ENCODE assay signal across 8 mouse cellular contexts in genomic region chr3:113656940-113657339, GRCm38 (mm10). TPM values are rescaled to one million over a fixed set of nuclear protein-coding genes. Genes with fewer than 3 reads are reported as not detected.
DNase-seq lines count a peak whose midpoint lies in the region; ATAC-seq and TF ChIP-seq lines count a peak whose summit lies in the region.

No protein-coding gene starts in this region.

- no peak for DNase-seq in gastrocnemius, adult 2 months
- DNase-seq in gastrocnemius, postnatal 14 days, result no peak
- peak; percentile 16 to 20 for DNase-seq in cerebellum, postnatal 36 days
- peak; percentile 1 for DNase-seq in lung, postnatal 25 days (ENCODE audit: low spot score)
- peak; percentile 18 for DNase-seq in stomach, postnatal 0 days (ENCODE audit: low spot score)
- DNase-seq in layer of hippocampus, postnatal 25 days (ENCODE audit: extremely low spot score in 1 of 2, low spot score in 1 of 2), result no peak

- TF ChIP-seq CTCF in gastrocnemius, adult 2 months (IDR thresholded peaks at IDR 0.05), result peak; percentile 52
- TF ChIP-seq CTCF in stomach, postnatal 0 days (IDR thresholded peaks at IDR 0.05; ENCODE audit: low read depth), result peak; percentile 72

- H3K9ac ChIP-seq in hindbrain, embryonic 13.5 days, result no peak overlapping the region
- H3K9ac ChIP-seq in stomach, postnatal 0 days (ENCODE audit: low read length), result no peak overlapping the region

- H3K36me3 ChIP-seq in hindbrain, embryonic 13.5 days, result no peaks in the 10 kb centered on the region
- H3K36me3 ChIP-seq in stomach, postnatal 0 days (ENCODE audit: control insufficient read depth, insufficient read depth, low read length), result no peaks in the 10 kb centered on the region

- no peaks in the 10 kb centered on the region for H3K27me3 ChIP-seq in hindbrain, embryonic 13.5 days
- no peaks in the 10 kb centered on the region for H3K27me3 ChIP-seq in stomach, postnatal 0 days (ENCODE audit: control insufficient read depth, insufficient read depth, low read length)

- intact Hi-C loops in gastrocnemius, adult 2 months (cut with DNase I), result no loop called here
- intact Hi-C loops in gastrocnemius, postnatal 14 days (cut with DNase I; ENCODE audit: low total_unique reads), result no loop called here

- H3K4me3 ChIP-seq in gastrocnemius, adult 2 months, result no peak overlapping the region
- no peak overlapping the region for H3K4me3 ChIP-seq in hindbrain, embryonic 13.5 days
- no peak overlapping the region for H3K4me3 ChIP-seq in stomach, postnatal 0 days (ENCODE audit: low read depth, low read length)

- H3K4me2 ChIP-seq in hindbrain, embryonic 13.5 days, result no peak overlapping the region
- no peak overlapping the region for H3K4me2 ChIP-seq in stomach, postnatal 0 days (replicated peaks; ENCODE audit: low read depth)

- H3K27ac ChIP-seq in gastrocnemius, adult 2 months, result no peak overlapping the region
- no peak overlapping the region for H3K27ac ChIP-seq in hindbrain, embryonic 13.5 days
- no peak overlapping the region for H3K27ac ChIP-seq in stomach, postnatal 0 days (replicated peaks)

- WGBS in hindbrain, embryonic 13.5 days, result 72% methylated on average over 2 of the region's 2 CpGs
- 64% methylated on average over 2 of the region's 2 CpGs for WGBS in stomach, postnatal 0 days

- no peak for TF ChIP-seq EP300 in stomach, postnatal 0 days (optimal IDR thresholded peaks at IDR 0.05)

- no peaks in the 10 kb centered on the region for H3K9me3 ChIP-seq in hindbrain, embryonic 13.5 days
- no peaks in the 10 kb centered on the region for H3K9me3 ChIP-seq in stomach, postnatal 0 days (ENCODE audit: control insufficient read depth, low read length)

- H3K4me1 ChIP-seq in hindbrain, embryonic 13.5 days (replicated peaks), result no peaks in the 10 kb centered on the region
- H3K4me1 ChIP-seq in stomach, postnatal 0 days (replicated peaks; ENCODE audit: control insufficient read depth, insufficient read depth), result no peaks in the 10 kb centered on the region

- peak; percentile 74 for ATAC-seq in CD4-positive, CD25-positive, alpha-beta regulatory T cell, adult 4 months
- ATAC-seq in hindbrain, embryonic 13.5 days (ENCODE audit: low FRiP score), result peak; percentile 71
- no peak for ATAC-seq in stomach, postnatal 0 days (ENCODE audit: low FRiP score, low TSS enrichment)

RNA-seq across cellular contexts. Expression of gene Rnpc3, which starts 27.0 kb away (rescaled TPM):
- 1 to 10 TPM; 8.8 to 9.2 TPM for total RNA-seq in gastrocnemius, adult 2 months (2021)
- total RNA-seq in gastrocnemius, postnatal 14 days (2021), result 1 to 10 TPM; 6.6 TPM
- 10 to 100 TPM; 30.4 to 34.4 TPM for polyA plus RNA-seq in CD4-positive, CD25-positive, alpha-beta regulatory T cell, adult 4 months (2017; shearing (Covaris generic))
- 55.6 and 59.6 TPM in 2 replicates for polyA plus RNA-seq in hindbrain, embryonic 13.5 days (2015; fragmentation: Nextera tagmentation; extraction: Ambion mirVana)
- 19.4 and 21.1 TPM in 2 replicates for polyA plus RNA-seq in stomach, postnatal 0 days (2015; fragmentation: Nextera tagmentation; extraction: Ambion mirVana)
- total RNA-seq in layer of hippocampus, postnatal 25 days (2021), result 10 to 100 TPM; 21.7 to 30.6 TPM

RNA-seq across cellular contexts. Expression of gene Amy1, which starts 50.4 kb away (rescaled TPM):
- total RNA-seq in gastrocnemius, adult 2 months (2021), result 10 to 100 TPM in 1 of 2 experiments, 1 to 10 TPM in 1; 9.4 to 11.2 TPM
- under 1 TPM; 0.38 to 0.49 TPM for total RNA-seq in gastrocnemius, postnatal 14 days (2021)
- 1 to 10 TPM; 1.0 to 1.8 TPM for polyA plus RNA-seq in CD4-positive, CD25-positive, alpha-beta regulatory T cell, adult 4 months (2017; shearing (Covaris generic))
- polyA plus RNA-seq in hindbrain, embryonic 13.5 days (2015; fragmentation: Nextera tagmentation; extraction: Ambion mirVana), result 12.6 and 15.9 TPM in 2 replicates
- polyA plus RNA-seq in stomach, postnatal 0 days (2015; fragmentation: Nextera tagmentation; extraction: Ambion mirVana), result 2.0 and 2.2 TPM in 2 replicates
- 10 to 100 TPM; 11.2 to 13.7 TPM for total RNA-seq in layer of hippocampus, postnatal 25 days (2021)

Comparison
In these comparisons a context has a peak if more than half of its experiments do, and no peak if none do; other contexts are left out.
1. RNA of gene Amy1, which starts 50.4 kb away (total RNA-seq): 11.2 to 13.7 TPM in layer of hippocampus, postnatal 25 days and 9.4 to 11.2 TPM in gastrocnemius, adult 2 months; 0.38 to 0.49 TPM in gastrocnemius, postnatal 14 days; every median in the first group is over 4 times any median in the second.
2. DNase-seq: peak in cerebellum, postnatal 36 days (2 of 2), lung, postnatal 25 days (single experiment) and stomach, postnatal 0 days (single experiment); none in gastrocnemius, adult 2 months (single experiment), gastrocnemius, postnatal 14 days (single experiment) and layer of hippocampus, postnatal 25 days (0 of 2).